Mouse (Mus musculus): Measurements from ENCODE around the gene D6Ertd527e. TPM values are rescaled to one million over a fixed set of nuclear protein-coding genes. Genes with fewer than 3 reads are reported as not detected.

The D6Ertd527e gene
- 1.1 and 1.4 TPM in 2 replicates for polyA plus RNA-seq (2012; rRNA removed)

GRCm38 (mm10) chr6:87104123-87104796 is at the start of gene D6Ertd527e:
Gene D6Ertd527e, plus strand, starts transcription at chr6:87104746.
- TF ChIP-seq CTCF (IDR thresholded peaks at IDR 0.05; ENCODE audit: borderline replicate concordance, control insufficient read depth, extremely low read depth, insufficient read depth, low read length, poor library complexity) (no peak), POLR2A (IDR thresholded peaks at IDR 0.05; ENCODE audit: control insufficient read depth, extremely low read depth, insufficient read depth, low read length, poor library complexity) (no peak)
- Histone ChIP-seq H3K27me3 (ENCODE audit: control insufficient read depth, insufficient read depth, low read length) (no peaks in the 10 kb centered on the region), H3K4me1 (replicated peaks; ENCODE audit: control insufficient read depth, insufficient read depth, low read length) (peaks cover 20% of the 10 kb centered on the region), H3K27ac (ENCODE audit: control insufficient read depth, insufficient read depth, low read length) (no peak within 1 kb of the TSS), H3K36me3 (ENCODE audit: control insufficient read depth, insufficient read depth, low read length) (no peaks in the 10 kb centered on the region), H3K4me3 (ENCODE audit: control insufficient read depth, insufficient read depth, low read length) (no peak within 1 kb of the TSS)
- no peak for DNase-seq
- WGBS = 92% methylated on average over 11 of the region's 11 CpGs

DNA sequence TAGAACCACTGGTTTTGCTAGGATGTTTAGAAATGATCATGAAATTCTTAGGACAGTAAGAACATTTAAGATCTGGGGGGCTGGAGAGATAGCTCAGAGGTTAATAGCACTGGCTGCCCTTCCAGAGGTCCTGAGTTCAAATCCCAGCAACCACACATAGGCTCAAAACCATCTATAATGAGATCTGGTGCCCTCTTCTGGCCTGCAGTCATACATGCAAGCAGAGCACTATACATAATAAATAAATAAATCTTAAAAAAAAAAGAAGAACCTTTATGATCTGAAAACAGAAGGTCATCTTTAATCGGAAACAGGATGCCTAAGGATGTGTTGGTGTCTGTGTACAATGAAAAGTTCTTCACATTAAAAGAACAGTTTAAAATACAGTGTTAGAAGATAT is 44.8 kb upstream of the D6Ertd527e start:
- TF ChIP-seq CTCF (IDR thresholded peaks at IDR 0.05; ENCODE audit: borderline replicate concordance, control insufficient read depth, extremely low read depth, insufficient read depth, low read length, poor library complexity) (no peak), POLR2A (IDR thresholded peaks at IDR 0.05; ENCODE audit: control insufficient read depth, extremely low read depth, insufficient read depth, low read length, poor library complexity) (no peak)
- peaks cover 62% of the 10 kb centered on the region for H3K36me3 ChIP-seq (ENCODE audit: control insufficient read depth, insufficient read depth, low read length)
- WGBS = 96% methylated on average over 1 of the region's 1 CpGs
- H3K4me3 ChIP-seq (ENCODE audit: control insufficient read depth, insufficient read depth, low read length) = no peak overlapping the region
- no peak overlapping the region for H3K27ac ChIP-seq (ENCODE audit: control insufficient read depth, insufficient read depth, low read length)
- no peaks in the 10 kb centered on the region for H3K27me3 ChIP-seq (ENCODE audit: control insufficient read depth, insufficient read depth, low read length)
- no peaks in the 10 kb centered on the region for H3K4me1 ChIP-seq (replicated peaks; ENCODE audit: control insufficient read depth, insufficient read depth, low read length)
- DNase-seq = no peak

DNA sequence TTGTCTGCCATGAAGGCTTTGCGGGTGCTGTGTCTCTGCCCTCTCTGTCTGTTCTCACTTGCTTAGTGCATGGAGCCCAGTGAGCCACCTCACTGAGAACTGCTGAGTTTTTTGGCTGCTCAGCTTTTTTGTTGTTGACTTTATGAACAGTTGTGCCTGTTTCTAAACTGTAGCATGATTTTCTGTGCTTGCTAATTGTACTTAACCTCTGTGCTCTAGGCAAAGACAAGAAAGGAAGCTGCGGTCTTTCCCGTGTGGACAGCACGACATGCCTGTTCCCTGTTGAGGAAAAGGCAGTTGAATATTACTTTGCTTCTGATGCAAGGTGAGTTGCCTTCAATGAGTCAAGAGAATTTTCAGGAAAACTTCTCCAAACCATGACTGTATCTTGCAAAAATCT is 41.0 kb upstream of the D6Ertd527e start:
- Histone ChIP-seq H3K27ac (ENCODE audit: control insufficient read depth, insufficient read depth, low read length) (no peak overlapping the region), H3K36me3 (ENCODE audit: control insufficient read depth, insufficient read depth, low read length) (peaks cover 65% of the 10 kb centered on the region), H3K27me3 (ENCODE audit: control insufficient read depth, insufficient read depth, low read length) (no peaks in the 10 kb centered on the region), H3K4me1 (replicated peaks; ENCODE audit: control insufficient read depth, insufficient read depth, low read length) (no peaks in the 10 kb centered on the region), H3K4me3 (ENCODE audit: control insufficient read depth, insufficient read depth, low read length) (no peak overlapping the region)
- WGBS = 97% methylated on average over 4 of the region's 4 CpGs
- DNase-seq = no peak
- TF ChIP-seq CTCF (IDR thresholded peaks at IDR 0.05; ENCODE audit: borderline replicate concordance, control insufficient read depth, extremely low read depth, insufficient read depth, low read length, poor library complexity) (no peak), POLR2A (IDR thresholded peaks at IDR 0.05; ENCODE audit: control insufficient read depth, extremely low read depth, insufficient read depth, low read length, poor library complexity) (no peak)

- DNase-seq = no peak
- Histone ChIP-seq H3K27me3 (ENCODE audit: control insufficient read depth, insufficient read depth, low read length) (no peaks in the 10 kb centered on the region), H3K4me1 (replicated peaks; ENCODE audit: control insufficient read depth, insufficient read depth, low read length) (peaks cover 3% of the 10 kb centered on the region), H3K36me3 (ENCODE audit: control insufficient read depth, insufficient read depth, low read length) (peaks cover 61% of the 10 kb centered on the region), H3K4me3 (ENCODE audit: control insufficient read depth, insufficient read depth, low read length) (no peak overlapping the region), H3K27ac (ENCODE audit: control insufficient read depth, insufficient read depth, low read length) (no peak overlapping the region)
- 73% methylated on average over 2 of the region's 2 CpGs for WGBS
- no peak for TF ChIP-seq CTCF (IDR thresholded peaks at IDR 0.05; ENCODE audit: borderline replicate concordance, control insufficient read depth, extremely low read depth, insufficient read depth, low read length, poor library complexity)
- no peak for TF ChIP-seq POLR2A (IDR thresholded peaks at IDR 0.05; ENCODE audit: control insufficient read depth, extremely low read depth, insufficient read depth, low read length, poor library complexity)
Measured at GRCm38 (mm10) chr6:87068209-87068608, 36.3 kb upstream of the D6Ertd527e start.

DNA sequence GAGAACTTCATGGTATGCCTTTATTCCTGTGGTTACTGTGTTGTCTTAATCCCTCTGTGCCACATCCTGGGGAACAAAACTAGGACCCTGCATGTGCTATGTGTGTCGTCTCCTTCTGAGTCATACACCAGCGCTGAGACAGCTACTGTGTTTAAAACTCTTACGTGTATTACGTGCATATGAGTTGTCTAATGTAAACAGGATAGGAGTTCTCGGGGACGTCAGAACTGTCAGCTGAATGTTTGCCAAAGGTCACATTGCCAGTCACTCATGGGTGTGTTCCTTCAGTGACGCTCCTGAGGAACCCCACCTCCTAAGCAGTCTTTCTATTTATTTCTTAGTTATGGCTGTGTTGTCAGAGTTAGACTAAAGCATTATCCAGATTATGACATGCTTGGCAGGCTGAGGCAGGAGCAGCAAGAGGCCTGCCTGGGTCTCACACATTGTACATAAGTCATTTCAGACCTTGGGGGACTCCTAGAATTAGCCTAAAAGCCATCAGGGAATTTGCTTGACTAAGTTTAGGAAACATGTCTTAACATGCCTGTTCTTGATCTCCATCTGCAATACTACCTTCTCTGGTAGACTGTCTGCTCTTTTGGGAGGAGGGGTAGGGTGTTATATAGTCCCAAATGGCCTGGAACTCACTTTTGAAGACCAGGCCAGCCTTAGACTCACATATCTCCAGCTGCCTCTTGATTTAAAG is 35.2 kb upstream of the D6Ertd527e start:
- Histone ChIP-seq H3K36me3 (ENCODE audit: control insufficient read depth, insufficient read depth, low read length) (peaks cover 56% of the 10 kb centered on the region), H3K27ac (ENCODE audit: control insufficient read depth, insufficient read depth, low read length) (no peak overlapping the region), H3K4me3 (ENCODE audit: control insufficient read depth, insufficient read depth, low read length) (no peak overlapping the region), H3K4me1 (replicated peaks; ENCODE audit: control insufficient read depth, insufficient read depth, low read length) (peaks cover 3% of the 10 kb centered on the region), H3K27me3 (ENCODE audit: control insufficient read depth, insufficient read depth, low read length) (no peaks in the 10 kb centered on the region)
- 95% methylated on average over 7 of the region's 7 CpGs for WGBS
- no peak for TF ChIP-seq CTCF (IDR thresholded peaks at IDR 0.05; ENCODE audit: borderline replicate concordance, control insufficient read depth, extremely low read depth, insufficient read depth, low read length, poor library complexity)
- TF ChIP-seq POLR2A (IDR thresholded peaks at IDR 0.05; ENCODE audit: control insufficient read depth, extremely low read depth, insufficient read depth, low read length, poor library complexity) = no peak
- DNase-seq = no peak

GRCm38 (mm10) chr6:87070641-87071040 is 33.9 kb upstream of the D6Ertd527e start:
- WGBS = 97% methylated on average over 4 of the region's 4 CpGs
- Histone ChIP-seq H3K27me3 (ENCODE audit: control insufficient read depth, insufficient read depth, low read length) (no peaks in the 10 kb centered on the region), H3K4me3 (ENCODE audit: control insufficient read depth, insufficient read depth, low read length) (no peak overlapping the region), H3K27ac (ENCODE audit: control insufficient read depth, insufficient read depth, low read length) (no peak overlapping the region), H3K4me1 (replicated peaks; ENCODE audit: control insufficient read depth, insufficient read depth, low read length) (peaks cover 7% of the 10 kb centered on the region), H3K36me3 (ENCODE audit: control insufficient read depth, insufficient read depth, low read length) (peaks cover 46% of the 10 kb centered on the region)
- TF ChIP-seq POLR2A (IDR thresholded peaks at IDR 0.05; ENCODE audit: control insufficient read depth, extremely low read depth, insufficient read depth, low read length, poor library complexity) (no peak), CTCF (IDR thresholded peaks at IDR 0.05; ENCODE audit: borderline replicate concordance, control insufficient read depth, extremely low read depth, insufficient read depth, low read length, poor library complexity) (no peak)
- DNase-seq = no peak
